Mouse (Mus musculus): ENCODE results near the gene Zfp507. TPM values are rescaled to one million over a fixed set of nuclear protein-coding genes. Genes with fewer than 3 reads are reported as not detected.

Zfp507 gene
- polyA plus RNA-seq, 1 experiment from 2014 or later = 21.3 TPM

DNA sequence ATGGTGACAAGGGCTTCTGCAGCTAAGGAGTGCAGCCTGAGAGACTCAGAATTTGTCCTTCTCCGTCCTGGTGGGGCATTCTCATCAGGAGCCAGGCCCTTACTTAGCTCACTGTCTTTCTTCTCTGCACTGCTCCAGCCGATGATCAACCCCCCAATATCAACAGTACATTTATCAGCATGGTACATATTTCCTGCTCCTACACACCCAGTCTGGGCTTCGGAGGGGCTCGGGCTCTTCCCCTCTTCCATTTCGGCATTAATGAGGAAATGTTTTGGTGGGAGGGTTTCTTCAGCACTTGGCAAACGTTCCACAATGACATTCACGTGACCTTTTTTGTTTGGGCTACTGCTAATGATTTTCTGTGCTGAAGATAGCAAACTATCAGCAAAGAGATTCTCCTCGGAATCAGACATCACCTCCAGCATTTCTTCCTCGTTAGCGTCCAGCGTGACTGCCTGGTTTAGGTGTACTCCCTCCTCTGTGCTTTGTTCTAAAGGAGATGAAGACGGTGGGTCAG, 8.6 kb downstream of the Zfp507 start:
- Histone ChIP-seq H3K27ac (ENCODE audit: low read depth, low read length) (no peak overlapping the region), H3K27me3 (ENCODE audit: control insufficient read depth, insufficient read depth, low read length) (no peaks in the 10 kb centered on the region), H3K9ac (ENCODE audit: low read length) (no peak overlapping the region), H3K4me2 (ENCODE audit: low read depth, low read length, severe bottlenecking) (no peak overlapping the region), H3K36me3 (ENCODE audit: control insufficient read depth, insufficient read depth, low read length) (peaks cover 16% of the 10 kb centered on the region; the same call in 1 of the 2 replicates), H3K9me3 (ENCODE audit: control insufficient read depth, low read length) (no peaks in the 10 kb centered on the region), H3K4me3 (ENCODE audit: low read depth, low read length) (no peak overlapping the region), H3K4me1 (replicated peaks; ENCODE audit: control insufficient read depth, insufficient read depth, low read length) (no peaks in the 10 kb centered on the region)
- no peak for ATAC-seq (replicated peaks; ENCODE audit: low FRiP score)
- no peak for DNase-seq (ENCODE audit: low spot score)
- 82% methylated on average over 12 of the region's 12 CpGs for WGBS

DNA sequence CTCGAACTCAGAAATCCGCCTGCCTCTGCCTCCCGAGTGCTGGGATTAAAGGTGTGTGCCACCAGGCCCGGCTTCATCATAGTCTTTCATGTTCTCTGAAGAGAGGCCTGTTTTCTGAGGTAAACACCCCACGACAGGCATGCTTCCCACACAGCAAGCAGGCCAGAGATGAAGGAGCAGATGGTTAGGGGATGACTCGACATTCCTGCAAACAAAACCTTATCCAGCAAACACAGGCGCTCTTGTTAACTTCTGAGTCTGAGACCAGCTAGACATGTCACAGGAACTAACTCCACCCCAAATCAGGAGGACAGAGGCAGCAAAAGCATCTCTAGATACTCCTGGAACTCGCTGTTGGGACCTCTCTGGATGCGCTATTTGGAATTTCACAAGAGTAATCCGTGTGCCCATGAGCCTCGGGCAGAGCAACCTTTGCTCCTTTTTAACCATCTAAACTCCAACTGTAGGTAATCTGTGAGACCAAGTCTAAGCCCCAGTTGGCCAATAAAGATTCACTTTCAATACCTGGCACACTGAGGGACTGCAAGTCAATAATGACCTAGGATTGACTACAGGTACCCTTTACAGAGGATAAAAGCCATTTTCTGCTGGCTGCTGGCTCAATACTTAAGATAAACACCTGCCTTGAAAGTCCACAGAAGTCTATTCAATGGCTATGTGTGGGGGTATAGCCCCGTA, 10.5 kb downstream of the Zfp507 start:
- Histone ChIP-seq H3K27me3 (ENCODE audit: control insufficient read depth, insufficient read depth, low read length) (no peaks in the 10 kb centered on the region), H3K4me2 (ENCODE audit: low read depth, low read length, severe bottlenecking) (no peak overlapping the region), H3K9ac (ENCODE audit: low read length) (no peak overlapping the region), H3K4me3 (ENCODE audit: low read depth, low read length) (no peak overlapping the region), H3K9me3 (ENCODE audit: control insufficient read depth, low read length) (no peaks in the 10 kb centered on the region), H3K4me1 (replicated peaks; ENCODE audit: control insufficient read depth, insufficient read depth, low read length) (no peaks in the 10 kb centered on the region), H3K27ac (ENCODE audit: low read depth, low read length) (no peak overlapping the region), H3K36me3 (ENCODE audit: control insufficient read depth, insufficient read depth, low read length) (peaks cover 16% of the 10 kb centered on the region; the same call in 1 of the 2 replicates)
- WGBS = 89% methylated on average over 12 of the region's 12 CpGs
- ATAC-seq (replicated peaks; ENCODE audit: low FRiP score) = no peak
- no peak for DNase-seq (ENCODE audit: low spot score)

DNA sequence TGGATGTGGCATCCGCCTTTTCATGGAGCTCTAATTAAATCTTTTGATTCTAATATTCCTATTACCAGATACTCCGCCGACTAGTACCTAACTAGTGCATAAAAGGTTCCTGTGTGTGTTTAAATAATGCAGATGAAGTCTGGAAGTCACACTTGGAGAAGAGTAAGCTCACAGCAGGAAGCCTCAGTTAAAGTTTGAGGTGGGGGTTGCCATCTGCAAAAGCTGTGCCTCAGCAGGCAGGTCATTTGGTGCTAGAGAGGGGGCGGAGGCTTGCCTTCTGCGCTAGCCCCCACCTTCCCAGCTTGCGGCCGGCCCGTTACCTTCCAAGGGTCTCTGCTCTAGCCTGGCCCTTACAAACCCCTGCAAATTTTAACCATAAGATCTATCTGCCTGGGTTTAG, 11.9 kb downstream of the Zfp507 start:
- Histone ChIP-seq H3K9me3 (ENCODE audit: control insufficient read depth, low read length) (no peaks in the 10 kb centered on the region), H3K4me3 (ENCODE audit: low read depth, low read length) (no peak overlapping the region), H3K27ac (ENCODE audit: low read depth, low read length) (no peak overlapping the region), H3K4me1 (replicated peaks; ENCODE audit: control insufficient read depth, insufficient read depth, low read length) (no peaks in the 10 kb centered on the region), H3K4me2 (ENCODE audit: low read depth, low read length, severe bottlenecking) (no peak overlapping the region), H3K36me3 (ENCODE audit: control insufficient read depth, insufficient read depth, low read length) (peaks cover 22% of the 10 kb centered on the region), H3K27me3 (ENCODE audit: control insufficient read depth, insufficient read depth, low read length) (no peaks in the 10 kb centered on the region), H3K9ac (ENCODE audit: low read length) (no peak overlapping the region)
- ATAC-seq (replicated peaks; ENCODE audit: low FRiP score) = no peak
- 88% methylated on average over 8 of the region's 8 CpGs for WGBS
- DNase-seq (ENCODE audit: low spot score) = no peak

DNA sequence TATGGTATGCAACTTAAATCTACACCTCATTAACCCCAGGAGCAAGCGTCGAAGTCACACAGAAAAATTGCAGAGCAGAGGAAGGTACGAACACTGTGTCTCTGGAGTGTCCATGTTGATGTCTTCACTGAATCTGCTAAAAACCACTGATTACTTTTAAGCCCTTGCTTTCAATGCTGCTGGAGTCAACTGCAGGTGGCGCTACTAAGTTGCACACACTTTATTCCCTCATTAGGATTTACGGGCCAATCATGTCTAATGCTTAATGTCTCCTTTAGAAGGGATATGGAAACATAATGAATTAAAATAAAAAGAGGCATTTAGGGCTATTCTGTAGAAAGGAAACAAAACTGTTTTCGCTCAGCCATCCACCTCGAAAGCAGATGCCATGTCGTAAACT, 12.6 kb downstream of the Zfp507 start:
- WGBS = 90% methylated on average over 8 of the region's 8 CpGs
- DNase-seq (ENCODE audit: low spot score) = no peak
- H3K9ac ChIP-seq (ENCODE audit: low read length) = no peak overlapping the region
- no peak overlapping the region for H3K4me2 ChIP-seq (ENCODE audit: low read depth, low read length, severe bottlenecking)
- no peak overlapping the region for H3K27ac ChIP-seq (ENCODE audit: low read depth, low read length)
- peaks cover 24% of the 10 kb centered on the region for H3K36me3 ChIP-seq (ENCODE audit: control insufficient read depth, insufficient read depth, low read length)
- H3K4me3 ChIP-seq (ENCODE audit: low read depth, low read length) = no peak overlapping the region
- no peaks in the 10 kb centered on the region for H3K4me1 ChIP-seq (replicated peaks; ENCODE audit: control insufficient read depth, insufficient read depth, low read length)
- H3K27me3 ChIP-seq (ENCODE audit: control insufficient read depth, insufficient read depth, low read length) = no peaks in the 10 kb centered on the region
- no peak for ATAC-seq (replicated peaks; ENCODE audit: low FRiP score)
- H3K9me3 ChIP-seq (ENCODE audit: control insufficient read depth, low read length) = no peaks in the 10 kb centered on the region

DNA sequence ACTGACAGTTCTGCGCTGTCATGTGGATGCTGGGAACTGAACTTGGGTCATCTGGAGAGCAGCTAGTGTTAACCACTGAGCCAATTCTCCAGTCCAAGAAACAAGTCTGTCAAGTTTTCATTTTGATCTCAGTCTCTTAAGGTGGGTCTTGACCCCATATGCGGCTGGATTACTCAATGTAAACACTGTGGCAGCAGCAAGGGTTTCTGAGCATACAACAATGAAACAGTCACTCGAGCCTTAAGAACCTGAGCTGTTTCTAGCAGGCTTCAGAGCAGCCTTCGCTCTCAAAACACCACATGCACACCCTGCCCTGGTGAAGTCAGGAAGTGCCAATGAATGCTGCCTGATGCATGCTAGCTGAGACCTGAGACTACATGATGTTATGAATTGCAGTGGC, 17.2 kb downstream of the Zfp507 start:
- Histone ChIP-seq H3K27ac (ENCODE audit: low read depth, low read length) (no peak overlapping the region), H3K9me3 (ENCODE audit: control insufficient read depth, low read length) (no peaks in the 10 kb centered on the region), H3K36me3 (ENCODE audit: control insufficient read depth, insufficient read depth, low read length) (peaks cover 11% of the 10 kb centered on the region), H3K27me3 (ENCODE audit: control insufficient read depth, insufficient read depth, low read length) (no peaks in the 10 kb centered on the region), H3K4me1 (replicated peaks; ENCODE audit: control insufficient read depth, insufficient read depth, low read length) (no peaks in the 10 kb centered on the region), H3K4me3 (ENCODE audit: low read depth, low read length) (no peak overlapping the region), H3K9ac (ENCODE audit: low read length) (no peak overlapping the region), H3K4me2 (ENCODE audit: low read depth, low read length, severe bottlenecking) (no peak overlapping the region)
- WGBS = 90% methylated on average over 4 of the region's 4 CpGs
- ATAC-seq (replicated peaks; ENCODE audit: low FRiP score) (no peak), DNase-seq (ENCODE audit: low spot score) (no peak)

DNA sequence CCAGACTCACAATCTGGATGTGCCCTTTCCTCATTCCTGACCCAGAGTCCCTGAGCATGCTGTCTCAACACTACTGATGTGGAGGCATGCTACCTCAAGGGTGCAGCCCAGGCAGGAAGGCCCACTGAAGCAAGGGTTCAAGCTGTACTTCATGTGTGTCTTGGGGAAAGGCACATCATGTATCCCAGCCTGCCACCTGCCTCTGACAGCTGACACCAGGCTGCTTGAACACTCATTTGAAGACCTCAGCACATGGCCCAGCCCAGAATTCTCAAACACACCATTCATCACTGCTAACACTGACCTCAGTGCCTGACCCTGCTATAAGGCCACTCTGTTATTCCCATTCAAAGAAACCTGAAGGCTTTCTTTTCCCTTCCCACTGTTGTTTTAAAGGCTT, 20.6 kb downstream of the Zfp507 start:
- Histone ChIP-seq H3K4me3 (ENCODE audit: low read depth, low read length) (no peak overlapping the region), H3K27ac (ENCODE audit: low read depth, low read length) (no peak overlapping the region), H3K9ac (ENCODE audit: low read length) (no peak overlapping the region), H3K4me1 (replicated peaks; ENCODE audit: control insufficient read depth, insufficient read depth, low read length) (no peaks in the 10 kb centered on the region), H3K9me3 (ENCODE audit: control insufficient read depth, low read length) (no peaks in the 10 kb centered on the region), H3K4me2 (ENCODE audit: low read depth, low read length, severe bottlenecking) (no peak overlapping the region), H3K36me3 (ENCODE audit: control insufficient read depth, insufficient read depth, low read length) (peaks cover 11% of the 10 kb centered on the region), H3K27me3 (ENCODE audit: control insufficient read depth, insufficient read depth, low read length) (no peaks in the 10 kb centered on the region)
- peak; percentile 35 for DNase-seq (ENCODE audit: low spot score)
- no peak for ATAC-seq (replicated peaks; ENCODE audit: low FRiP score)

DNA sequence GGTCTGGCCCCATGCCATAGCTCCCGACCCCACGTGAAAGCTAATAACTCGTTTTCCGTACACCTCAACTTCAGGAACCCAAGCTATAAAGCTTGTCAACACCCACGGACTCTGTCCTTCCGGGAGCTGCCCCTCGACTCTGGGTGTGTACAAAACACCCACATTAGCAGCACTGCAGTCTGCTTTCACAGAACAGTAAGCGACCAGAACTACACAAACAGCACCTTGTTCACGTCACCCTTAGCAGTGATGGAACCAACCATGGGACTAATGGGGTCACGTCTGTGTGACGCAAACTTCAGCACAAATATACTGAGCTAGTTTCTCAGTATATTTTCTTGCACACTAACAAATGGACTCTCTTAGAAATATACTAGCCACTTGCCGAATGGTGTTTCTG, 28.7 kb downstream of the Zfp507 start:
- Histone ChIP-seq H3K27me3 (ENCODE audit: control insufficient read depth, insufficient read depth, low read length) (no peaks in the 10 kb centered on the region), H3K4me1 (replicated peaks; ENCODE audit: control insufficient read depth, insufficient read depth, low read length) (no peaks in the 10 kb centered on the region), H3K27ac (ENCODE audit: low read depth, low read length) (no peak overlapping the region), H3K9me3 (ENCODE audit: control insufficient read depth, low read length) (no peaks in the 10 kb centered on the region), H3K4me3 (ENCODE audit: low read depth, low read length) (no peak overlapping the region), H3K36me3 (ENCODE audit: control insufficient read depth, insufficient read depth, low read length) (peaks cover 11% of the 10 kb centered on the region; the same call in 1 of the 2 replicates), H3K9ac (ENCODE audit: low read length) (no peak overlapping the region), H3K4me2 (ENCODE audit: low read depth, low read length, severe bottlenecking) (no peak overlapping the region)
- 91% methylated on average over 12 of the region's 12 CpGs for WGBS
- DNase-seq (ENCODE audit: low spot score) (no peak), ATAC-seq (replicated peaks; ENCODE audit: low FRiP score) (no peak)

DNA sequence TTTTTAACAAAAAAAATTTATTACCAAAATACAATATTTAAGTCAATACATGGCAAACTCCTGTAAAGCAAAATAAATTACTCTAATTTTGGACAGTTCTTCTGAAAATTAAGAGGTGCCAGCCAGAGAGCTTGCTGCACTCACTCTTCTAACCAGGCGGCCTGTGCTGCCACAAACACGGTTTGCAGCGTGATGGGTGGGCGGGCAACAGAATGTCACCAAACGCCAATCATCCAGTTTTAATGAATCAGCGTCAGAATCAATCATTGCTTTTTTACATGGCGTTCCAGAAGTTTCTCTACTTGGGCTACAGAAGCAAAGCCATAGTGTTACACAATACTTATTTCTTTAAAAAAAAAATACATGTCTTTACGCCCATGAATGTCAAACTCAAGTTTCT, 30.5 kb downstream of the Zfp507 start:
- H3K27ac ChIP-seq (ENCODE audit: low read depth, low read length) = no peak overlapping the region
- no peak overlapping the region for H3K9ac ChIP-seq (ENCODE audit: low read length)
- peaks cover 7% of the 10 kb centered on the region; the same call in 1 of the 2 replicates for H3K36me3 ChIP-seq (ENCODE audit: control insufficient read depth, insufficient read depth, low read length)
- ATAC-seq (replicated peaks; ENCODE audit: low FRiP score) (no peak), DNase-seq (ENCODE audit: low spot score) (no peak)
- no peaks in the 10 kb centered on the region for H3K4me1 ChIP-seq (replicated peaks; ENCODE audit: control insufficient read depth, insufficient read depth, low read length)
- WGBS = 93% methylated on average over 8 of the region's 8 CpGs
- H3K4me3 ChIP-seq (ENCODE audit: low read depth, low read length) = no peak overlapping the region
- H3K9me3 ChIP-seq (ENCODE audit: control insufficient read depth, low read length) = no peaks in the 10 kb centered on the region
- no peak overlapping the region for H3K4me2 ChIP-seq (ENCODE audit: low read depth, low read length, severe bottlenecking)
- no peaks in the 10 kb centered on the region for H3K27me3 ChIP-seq (ENCODE audit: control insufficient read depth, insufficient read depth, low read length)

DNA sequence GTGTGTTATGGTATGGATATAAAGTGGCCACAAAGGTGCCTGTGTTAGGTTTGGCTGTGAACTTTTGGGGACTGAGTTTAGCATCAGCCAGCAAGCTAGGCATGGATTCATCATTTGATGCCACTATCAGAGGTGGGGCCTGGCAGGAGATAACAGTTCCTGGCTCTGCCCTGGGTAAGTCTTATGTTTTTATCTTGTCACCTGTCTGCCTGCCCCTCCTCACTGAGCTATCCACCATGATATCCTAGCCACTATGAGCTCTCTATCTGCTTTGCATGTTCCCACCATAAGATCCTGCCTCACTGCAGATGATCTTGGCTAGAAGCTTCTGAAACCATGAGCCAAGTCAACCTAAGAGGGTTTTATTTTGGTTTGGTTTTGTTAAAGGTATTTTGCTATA, 31.7 kb downstream of the Zfp507 start:
- Histone ChIP-seq H3K9me3 (ENCODE audit: control insufficient read depth, low read length) (no peaks in the 10 kb centered on the region), H3K4me3 (ENCODE audit: low read depth, low read length) (no peak overlapping the region), H3K4me2 (ENCODE audit: low read depth, low read length, severe bottlenecking) (no peak overlapping the region), H3K27ac (ENCODE audit: low read depth, low read length) (no peak overlapping the region), H3K36me3 (ENCODE audit: control insufficient read depth, insufficient read depth, low read length) (peaks cover 7% of the 10 kb centered on the region; the same call in 1 of the 2 replicates), H3K27me3 (ENCODE audit: control insufficient read depth, insufficient read depth, low read length) (no peaks in the 10 kb centered on the region), H3K4me1 (replicated peaks; ENCODE audit: control insufficient read depth, insufficient read depth, low read length) (no peaks in the 10 kb centered on the region), H3K9ac (ENCODE audit: low read length) (no peak overlapping the region)
- ATAC-seq (replicated peaks; ENCODE audit: low FRiP score) = no peak
- no peak for DNase-seq (ENCODE audit: low spot score)

All from forebrain, embryonic 11.5 days (tissue).